Mouse (Mus musculus): Measurements from ENCODE around the gene Abl1. TPM values are rescaled to one million over a fixed set of nuclear protein-coding genes. Genes with fewer than 3 reads are reported as not detected.
A peak's percentile ranks its signal among the peaks of the same experiment; 100 is the strongest.

Abl1 gene
- total RNA-seq, 2 experiments from 2014 or later = 20.9 to 40.4 TPM

GRCm38 (mm10) chr2:31681731-31682235, 6.4 kb upstream of the Abl1 start:
- ATAC-seq (replicated peaks; ENCODE audit: low FRiP score, low TSS enrichment, poor library complexity, severe bottlenecking) = no peak

GRCm38 (mm10) chr2:31683666-31684065, 4.5 kb upstream of the Abl1 start:
- ATAC-seq (replicated peaks; ENCODE audit: low FRiP score, low TSS enrichment, poor library complexity, severe bottlenecking) = no peak

- ATAC-seq (replicated peaks; ENCODE audit: low FRiP score, low TSS enrichment, poor library complexity, severe bottlenecking) = no peak
These were observed 869 bp downstream of the Abl1 start for GRCm38 (mm10) chr2:31689045-31689444.

GRCm38 (mm10) chr2:31690063-31690462, 1.9 kb downstream of the Abl1 start:
- ATAC-seq (replicated peaks; ENCODE audit: low FRiP score, low TSS enrichment, poor library complexity, severe bottlenecking) = no peak

GRCm38 (mm10) chr2:31698209-31698608, 10.0 kb downstream of the Abl1 start:
- ATAC-seq (replicated peaks; ENCODE audit: low FRiP score, low TSS enrichment, poor library complexity, severe bottlenecking) = no peak

- ATAC-seq (replicated peaks; ENCODE audit: low FRiP score, low TSS enrichment, poor library complexity, severe bottlenecking) = peak; percentile 87
These were observed 12.6 kb downstream of the Abl1 start for GRCm38 (mm10) chr2:31700545-31701446.

- ATAC-seq (replicated peaks; ENCODE audit: low FRiP score, low TSS enrichment, poor library complexity, severe bottlenecking) = no peak
These were observed 15.1 kb downstream of the Abl1 start for GRCm38 (mm10) chr2:31703226-31703625.

- 0 out of 2 replicates have a peak, but pooled peaks have one; percentile 18 for ATAC-seq (replicated peaks; ENCODE audit: low FRiP score, low TSS enrichment, poor library complexity, severe bottlenecking)
These were observed 17.7 kb downstream of the Abl1 start for GRCm38 (mm10) chr2:31705914-31706313.

- peak; percentile 67 for ATAC-seq (replicated peaks; ENCODE audit: low FRiP score, low TSS enrichment, poor library complexity, severe bottlenecking)
These were observed 18.4 kb downstream of the Abl1 start for GRCm38 (mm10) chr2:31706531-31706930.

GRCm38 (mm10) chr2:31712716-31713115, 24.5 kb downstream of the Abl1 start:
- ATAC-seq (replicated peaks; ENCODE audit: low FRiP score, low TSS enrichment, poor library complexity, severe bottlenecking) = no peak

GRCm38 (mm10) chr2:31713813-31714212, 25.6 kb downstream of the Abl1 start:
- ATAC-seq (replicated peaks; ENCODE audit: low FRiP score, low TSS enrichment, poor library complexity, severe bottlenecking) = no peak

GRCm38 (mm10) chr2:31714780-31715179, 26.6 kb downstream of the Abl1 start:
- no peak for ATAC-seq (replicated peaks; ENCODE audit: low FRiP score, low TSS enrichment, poor library complexity, severe bottlenecking)

GRCm38 (mm10) chr2:31715985-31716384, 27.8 kb downstream of the Abl1 start:
- no peak for ATAC-seq (replicated peaks; ENCODE audit: low FRiP score, low TSS enrichment, poor library complexity, severe bottlenecking)

- ATAC-seq (replicated peaks; ENCODE audit: low FRiP score, low TSS enrichment, poor library complexity, severe bottlenecking) = no peak
These were observed 31.2 kb downstream of the Abl1 start for GRCm38 (mm10) chr2:31719202-31719880.

- no peak for ATAC-seq (replicated peaks; ENCODE audit: low FRiP score, low TSS enrichment, poor library complexity, severe bottlenecking)
These were observed 31.8 kb downstream of the Abl1 start for GRCm38 (mm10) chr2:31719944-31720343.

GRCm38 (mm10) chr2:31720783-31721182, 32.6 kb downstream of the Abl1 start:
- ATAC-seq (replicated peaks; ENCODE audit: low FRiP score, low TSS enrichment, poor library complexity, severe bottlenecking) = 0 out of 2 replicates have a peak, but pooled peaks have one; percentile 33

- ATAC-seq (replicated peaks; ENCODE audit: low FRiP score, low TSS enrichment, poor library complexity, severe bottlenecking) = peak; percentile 71
These were observed 36.7 kb downstream of the Abl1 start for GRCm38 (mm10) chr2:31724730-31725490.

GRCm38 (mm10) chr2:31727576-31728277, 39.6 kb downstream of the Abl1 start:
- ATAC-seq (replicated peaks; ENCODE audit: low FRiP score, low TSS enrichment, poor library complexity, severe bottlenecking) = no peak

- ATAC-seq (replicated peaks; ENCODE audit: low FRiP score, low TSS enrichment, poor library complexity, severe bottlenecking) = no peak
These were observed 42.5 kb downstream of the Abl1 start for GRCm38 (mm10) chr2:31730640-31731039.
